Mouse (Mus musculus): Measurements from ENCODE around the gene Nlrp1a.

Nlrp1a gene

GRCm38 (mm10) chr11:71144661-71145060, at the start of gene Nlrp1a:
Nlrp1a (minus strand) TSS chr11:71144704.
- DNase-seq = no peak

GRCm38 (mm10) chr11:71169633-71170032, 25.1 kb upstream of the Nlrp1a start:
- no peak for DNase-seq

GRCm38 (mm10) chr11:71164139-71164538, 19.6 kb upstream of the Nlrp1a start:
- no peak for DNase-seq

- DNase-seq = no peak
Observed at GRCm38 (mm10) chr11:71159439-71160136, 15.1 kb upstream of the Nlrp1a start.

- DNase-seq = no peak
Observed at GRCm38 (mm10) chr11:71155272-71155671, 10.8 kb upstream of the Nlrp1a start.

GRCm38 (mm10) chr11:71142031-71142430, 2.5 kb downstream of the Nlrp1a start:
- no peak for DNase-seq

- DNase-seq = no peak
Observed at GRCm38 (mm10) chr11:71107128-71107527, 37.4 kb downstream of the Nlrp1a start.

GRCm38 (mm10) chr11:71106261-71107021, 38.1 kb downstream of the Nlrp1a start:
- DNase-seq = no peak

- no peak for DNase-seq
Observed at GRCm38 (mm10) chr11:71103931-71104330, 40.6 kb downstream of the Nlrp1a start.

- no peak for DNase-seq
Observed at GRCm38 (mm10) chr11:71076342-71076741, 68.2 kb downstream of the Nlrp1a start.

- no peak for DNase-seq
Observed at GRCm38 (mm10) chr11:71052554-71052953, 92.0 kb downstream of the Nlrp1a start.
